Mouse (Mus musculus): ENCODE results near the gene Stk40. TPM values are rescaled to one million over a fixed set of nuclear protein-coding genes. Genes with fewer than 3 reads are reported as not detected.

The Stk40 gene
- polyA plus RNA-seq, 1 experiment from 2014 or later: 27.1 TPM

- H3K27me3 ChIP-seq (ENCODE audit: insufficient read depth, low read length): no peaks in the 10 kb centered on the region
- H3K9me3 ChIP-seq (replicated peaks; ENCODE audit: low read length): no peaks in the 10 kb centered on the region
- DNase-seq (ENCODE audit: low spot score): no peak
- TF ChIP-seq CTCF (IDR thresholded peaks at IDR 0.05; ENCODE audit: low read depth): no peak
- no peak overlapping the region for H3K27ac ChIP-seq
- WGBS: 34% methylated on average over 4 of the region's 4 CpGs
- ATAC-seq (replicated peaks; ENCODE audit: low FRiP score, low read depth): no peak
- H3K36me3 ChIP-seq (ENCODE audit: insufficient read depth, low read length): no peaks in the 10 kb centered on the region
- H3K4me1 ChIP-seq (replicated peaks; ENCODE audit: insufficient read depth, low read length): peaks cover 24% of the 10 kb centered on the region
- no peak overlapping the region for H3K4me3 ChIP-seq (replicated peaks; ENCODE audit: low read depth, low read length)
- no peak overlapping the region for H3K4me2 ChIP-seq (ENCODE audit: low read length)
- H3K9ac ChIP-seq (ENCODE audit: low read depth, low read length): no peak overlapping the region
Observed at GRCm38 (mm10) chr4:126145396-126145795, 41.6 kb downstream of the Stk40 start.

DNA sequence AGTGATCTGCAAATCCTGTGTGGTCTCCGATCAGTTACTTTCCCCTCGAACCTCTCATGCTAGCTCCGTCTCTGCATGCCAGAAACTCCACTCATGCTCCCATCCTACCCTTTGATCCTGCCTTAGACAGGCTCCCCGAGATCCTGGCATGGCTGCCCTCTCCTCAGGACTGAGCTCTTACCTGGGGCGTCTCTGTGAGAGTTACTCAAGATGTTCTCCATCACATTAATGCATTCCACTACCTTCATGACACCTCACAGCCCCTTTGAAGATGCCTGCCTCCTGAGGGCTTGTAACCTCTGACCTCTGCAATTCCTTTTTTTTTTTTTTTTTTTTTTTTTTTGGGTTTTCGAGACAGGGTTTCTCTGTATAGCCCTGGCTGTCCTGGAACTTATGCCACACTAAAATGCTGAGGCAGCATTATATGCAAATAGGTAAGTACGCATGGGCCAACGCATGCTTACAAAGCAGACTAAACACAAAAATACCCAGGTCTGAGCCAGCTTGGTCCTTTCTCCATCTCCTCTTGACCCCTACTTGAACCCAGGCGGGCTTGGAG lies 43.3 kb downstream of the Stk40 start:
- Histone ChIP-seq H3K4me3 (replicated peaks; ENCODE audit: low read depth, low read length) (no peak overlapping the region), H3K4me2 (ENCODE audit: low read length) (peak overlapping the region; percentile 66), H3K27ac (peak overlapping the region; percentile 96), H3K36me3 (ENCODE audit: insufficient read depth, low read length) (0 out of 2 replicates have a peak, but pooled peaks cover 13% of the 10 kb centered on the region), H3K4me1 (replicated peaks; ENCODE audit: insufficient read depth, low read length) (peaks cover 37% of the 10 kb centered on the region), H3K9me3 (replicated peaks; ENCODE audit: low read length) (no peaks in the 10 kb centered on the region), H3K27me3 (ENCODE audit: insufficient read depth, low read length) (no peaks in the 10 kb centered on the region), H3K9ac (ENCODE audit: low read depth, low read length) (peak overlapping the region; percentile 87; the same call in 1 of the 2 replicates)
- DNase-seq (ENCODE audit: low spot score) (no peak), ATAC-seq (replicated peaks; ENCODE audit: low FRiP score, low read depth) (no peak)
- 25% methylated on average over 9 of the region's 9 CpGs for WGBS
- no peak for TF ChIP-seq CTCF (IDR thresholded peaks at IDR 0.05; ENCODE audit: low read depth)

- DNase-seq (ENCODE audit: low spot score) (peak; percentile 97), ATAC-seq (replicated peaks; ENCODE audit: low FRiP score, low read depth) (peak; percentile 87)
- Histone ChIP-seq H3K36me3 (ENCODE audit: insufficient read depth, low read length) (0 out of 2 replicates have a peak, but pooled peaks cover 14% of the 10 kb centered on the region), H3K27ac (peak within 1 kb of the TSS; percentile 96), H3K4me1 (replicated peaks; ENCODE audit: insufficient read depth, low read length) (peaks cover 37% of the 10 kb centered on the region), H3K4me3 (replicated peaks; ENCODE audit: low read depth, low read length) (peak within 1 kb of the TSS; percentile 55), H3K27me3 (ENCODE audit: insufficient read depth, low read length) (no peaks in the 10 kb centered on the region), H3K9ac (ENCODE audit: low read depth, low read length) (peak within 1 kb of the TSS; percentile 87), H3K4me2 (ENCODE audit: low read length) (peak within 1 kb of the TSS; percentile 66), H3K9me3 (replicated peaks; ENCODE audit: low read length) (no peaks in the 10 kb centered on the region)
- TF ChIP-seq CTCF (IDR thresholded peaks at IDR 0.05; ENCODE audit: low read depth): no peak
- 2% methylated on average over 24 of the region's 24 CpGs for WGBS
Observed at GRCm38 (mm10) chr4:126147533-126148160, 43.9 kb downstream of the Stk40 start, which contains the start of gene Eva1b. Gene Eva1b (plus strand): TSS chr4:126147744.

- under 1% methylated on average over 63 of the region's 67 CpGs for WGBS
- H3K27me3 ChIP-seq (ENCODE audit: insufficient read depth, low read length): no peaks in the 10 kb centered on the region
- no peaks in the 10 kb centered on the region for H3K9me3 ChIP-seq (replicated peaks; ENCODE audit: low read length)
- DNase-seq (ENCODE audit: low spot score) (peak; percentile 96), ATAC-seq (replicated peaks; ENCODE audit: low FRiP score, low read depth) (peak; percentile 63)
- H3K4me3 ChIP-seq (replicated peaks; ENCODE audit: low read depth, low read length): peak overlapping the region; percentile 55
- TF ChIP-seq CTCF (IDR thresholded peaks at IDR 0.05; ENCODE audit: low read depth): peak; percentile 42
- peak overlapping the region; percentile 87 for H3K9ac ChIP-seq (ENCODE audit: low read depth, low read length)
- H3K36me3 ChIP-seq (ENCODE audit: insufficient read depth, low read length): 0 out of 2 replicates have a peak, but pooled peaks cover 14% of the 10 kb centered on the region
- peaks cover 37% of the 10 kb centered on the region for H3K4me1 ChIP-seq (replicated peaks; ENCODE audit: insufficient read depth, low read length)
- H3K4me2 ChIP-seq (ENCODE audit: low read length): peak overlapping the region; percentile 66
- H3K27ac ChIP-seq: peak overlapping the region; percentile 96
Observed at GRCm38 (mm10) chr4:126148161-126148961, 44.6 kb downstream of the Stk40 start.

- Histone ChIP-seq H3K9me3 (replicated peaks; ENCODE audit: low read length) (no peaks in the 10 kb centered on the region), H3K27ac (peak overlapping the region; percentile 96), H3K9ac (ENCODE audit: low read depth, low read length) (peak overlapping the region; percentile 87), H3K36me3 (ENCODE audit: insufficient read depth, low read length) (0 out of 2 replicates have a peak, but pooled peaks cover 14% of the 10 kb centered on the region), H3K4me2 (ENCODE audit: low read length) (peak overlapping the region; percentile 66), H3K27me3 (ENCODE audit: insufficient read depth, low read length) (no peaks in the 10 kb centered on the region), H3K4me1 (replicated peaks; ENCODE audit: insufficient read depth, low read length) (peaks cover 37% of the 10 kb centered on the region), H3K4me3 (replicated peaks; ENCODE audit: low read depth, low read length) (peak overlapping the region; percentile 55)
- ATAC-seq (replicated peaks; ENCODE audit: low FRiP score, low read depth): peak; percentile 2; the same call in 1 of the 2 replicates
- TF ChIP-seq CTCF (IDR thresholded peaks at IDR 0.05; ENCODE audit: low read depth): no peak
- DNase-seq (ENCODE audit: low spot score): no peak
- WGBS: 6% methylated on average over 42 of the region's 42 CpGs
Observed at GRCm38 (mm10) chr4:126149041-126149676, 45.4 kb downstream of the Stk40 start.
